Mouse (Mus musculus): Measurements from ENCODE around the gene Dtymk. TPM values are rescaled to one million over a fixed set of nuclear protein-coding genes. Genes with fewer than 3 reads are reported as not detected.
A peak's percentile ranks its signal among the peaks of the same experiment; 100 is the strongest.
"Not testable (repeated sequence)": the region's sequence is repeated elsewhere in the genome, so short reads cannot be mapped to it uniquely, and the experiment has no call there.

The Dtymk gene
- 10 to 100 TPM; 51.1 to 51.7 TPM for total RNA-seq (2021)
- long read RNA-seq, experiment 1, transcript Dtymk-201 (5 exons, 1,003 nt): minor isoform, 17 of 60 reads
- long read RNA-seq, experiment 1, transcript Dtymk-202 (2 exons, 1,055 nt): major isoform, 18 of 60 reads
- long read RNA-seq, experiment 1, partial matches to known transcripts: 6 of 60 reads
- long read RNA-seq, experiment 1, other reads (novel, unspliced or antisense): 18 of 60 reads
- long read RNA-seq, experiment 2, transcript Dtymk-201 (5 exons, 1,003 nt): major isoform, 14 of 42 reads
- long read RNA-seq, experiment 2, transcript Dtymk-202 (2 exons, 1,055 nt): minor isoform, 9 of 42 reads
- long read RNA-seq, experiment 2, partial matches to known transcripts: 3 of 42 reads
- long read RNA-seq, experiment 2, other reads (novel, unspliced or antisense): 16 of 42 reads

GRCm38 (mm10) chr1:93801741-93802238 is at the start of gene Dtymk:
Dtymk (minus strand) TSS chr1:93801934.
- peak; percentile 91 to 94 for DNase-seq (ENCODE audit: low spot score in 2 of 2)

- DNase-seq (ENCODE audit: low spot score in 2 of 2): not testable (repeated sequence)
Observed at GRCm38 (mm10) chr1:93845766-93846366, 44.1 kb upstream of the Dtymk start.

GRCm38 (mm10) chr1:93838569-93838968 is 36.8 kb upstream of the Dtymk start:
- DNase-seq (ENCODE audit: low spot score in 2 of 2): not testable (repeated sequence)

DNA sequence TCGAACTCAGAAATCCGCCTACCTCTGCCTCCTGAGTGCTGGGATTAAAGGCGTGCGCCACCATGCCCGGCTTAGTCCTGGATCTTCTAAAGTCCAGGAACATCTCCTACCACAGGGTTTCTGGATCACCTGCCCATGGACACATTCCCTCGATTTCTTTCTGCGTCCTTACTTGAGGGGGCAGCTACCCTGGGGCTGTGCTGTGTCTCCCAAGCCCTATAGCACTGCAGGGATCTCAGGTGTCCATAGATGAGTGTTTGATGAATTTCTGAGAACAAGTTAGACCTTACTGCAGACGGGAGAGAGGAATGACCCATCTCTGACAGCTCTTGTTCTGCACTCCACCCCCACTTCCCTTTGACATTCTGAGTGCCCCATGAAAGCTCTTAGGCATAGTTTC is 35.6 kb upstream of the Dtymk start:
- DNase-seq (ENCODE audit: low spot score in 2 of 2): no peak

- no peak for DNase-seq (ENCODE audit: low spot score in 2 of 2)
Observed at GRCm38 (mm10) chr1:93836532-93836913, 34.8 kb upstream of the Dtymk start.

- no peak for DNase-seq (ENCODE audit: low spot score in 2 of 2)
Observed at GRCm38 (mm10) chr1:93835876-93836531, 34.3 kb upstream of the Dtymk start.

DNA sequence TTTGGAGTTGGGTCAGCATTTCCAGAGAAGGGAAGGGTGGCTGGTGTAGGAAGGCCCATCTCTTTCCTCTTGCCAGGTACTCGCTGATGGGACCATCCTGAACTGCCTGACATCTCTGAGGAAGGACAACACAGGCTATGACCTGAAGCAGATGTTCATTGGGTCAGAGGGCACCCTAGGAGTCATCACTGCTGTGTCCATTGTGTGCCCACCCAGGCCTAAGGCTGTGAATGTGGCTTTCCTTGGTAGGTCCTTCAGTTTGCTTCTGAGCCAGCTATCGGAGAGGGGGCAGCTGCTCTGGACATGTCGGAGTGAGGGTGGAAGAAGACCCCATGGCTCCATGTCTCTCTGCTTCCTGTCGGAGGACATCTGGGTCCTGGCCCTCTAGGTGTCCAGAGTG is 33.5 kb upstream of the Dtymk start:
- no peak for DNase-seq (ENCODE audit: low spot score in 2 of 2)

- DNase-seq (ENCODE audit: low spot score in 2 of 2): no peak
Observed at GRCm38 (mm10) chr1:93834671-93835150, 33.0 kb upstream of the Dtymk start.

GRCm38 (mm10) chr1:93832754-93833360 is 31.1 kb upstream of the Dtymk start:
- not testable (repeated sequence) for DNase-seq (ENCODE audit: low spot score in 2 of 2)

DNA sequence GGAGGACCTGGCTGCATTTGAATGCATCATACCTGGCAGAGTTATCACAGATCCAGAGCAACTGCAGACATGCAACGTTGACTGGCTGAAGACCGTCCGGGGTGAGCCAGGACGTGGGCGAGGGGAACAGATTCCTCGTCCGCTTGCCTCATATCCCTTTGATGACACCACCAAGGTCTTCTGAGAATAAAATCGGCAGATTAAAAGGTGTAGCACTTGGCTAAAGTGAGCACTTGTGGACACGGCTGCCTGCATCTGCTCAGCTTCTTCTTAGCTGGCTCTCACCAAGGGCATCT is 24.8 kb upstream of the Dtymk start:
- no peak for DNase-seq (ENCODE audit: low spot score in 2 of 2)

DNA sequence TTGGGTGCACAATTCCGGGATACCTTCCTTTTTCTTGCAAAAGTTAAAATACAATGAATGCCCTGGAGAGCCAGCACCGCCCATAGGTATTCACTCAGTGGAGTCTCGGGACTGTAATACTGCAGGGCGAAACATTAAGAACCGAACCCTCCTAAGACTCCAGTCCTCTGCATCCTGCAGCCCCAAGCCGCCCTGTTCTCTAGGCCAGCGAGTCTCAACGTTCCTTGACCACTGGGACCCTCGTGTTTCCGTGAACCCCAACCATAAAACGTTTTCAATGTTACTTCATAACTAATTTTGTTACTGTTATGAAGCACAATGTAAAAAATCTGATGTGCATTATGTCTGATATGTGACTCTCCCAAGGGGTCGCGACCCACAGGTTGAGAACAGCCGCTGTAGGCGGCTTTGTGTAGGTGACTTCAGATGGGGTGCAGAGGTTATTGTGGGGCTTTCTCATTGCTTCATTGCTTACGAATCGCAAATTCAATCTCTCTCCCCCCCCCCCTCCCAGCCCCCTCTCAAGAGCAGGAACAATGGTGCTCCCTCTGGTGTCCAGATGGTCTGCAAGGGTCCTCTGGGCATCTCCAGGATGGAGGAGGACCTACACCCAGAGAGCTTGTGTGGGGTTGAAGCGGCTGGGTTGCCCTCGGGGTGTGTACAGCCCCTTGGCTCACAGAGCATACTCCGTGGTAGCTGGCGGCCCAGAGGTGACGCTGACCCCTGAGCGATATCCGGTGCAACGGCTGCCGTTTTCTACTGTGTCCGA is 24.2 kb upstream of the Dtymk start:
- peak in 1 of 2 experiments; percentile 18 for DNase-seq (ENCODE audit: low spot score in 2 of 2)

DNA sequence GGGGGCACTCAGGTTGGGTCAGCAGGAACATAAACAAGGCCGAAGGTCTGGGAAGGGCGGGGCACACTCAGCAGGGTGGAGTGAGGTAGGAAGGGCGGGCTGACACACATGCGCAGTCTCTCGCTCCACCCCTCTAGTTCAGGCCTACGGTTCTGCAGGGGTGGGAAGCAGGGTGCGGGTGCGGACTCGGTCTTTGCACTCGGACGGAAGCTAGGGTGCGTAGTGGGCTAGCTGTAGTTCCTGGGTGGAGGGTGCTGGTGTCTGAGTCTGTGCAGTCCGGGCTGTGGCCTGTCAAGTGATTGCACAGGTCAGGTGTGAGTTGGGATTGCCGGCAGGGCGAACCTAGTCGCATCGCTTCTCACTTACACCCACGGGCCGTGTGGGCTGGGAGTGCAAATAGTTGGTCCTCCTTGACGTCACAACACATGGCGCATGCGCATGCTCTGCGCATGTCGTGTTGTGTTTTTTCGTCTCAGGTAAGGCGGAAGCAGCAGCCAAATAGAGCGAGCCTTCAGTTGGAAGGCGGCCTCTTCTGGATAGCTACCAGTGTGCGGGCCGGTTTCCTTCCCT is 23.5 kb upstream of the Dtymk start:
- peak; percentile 95 to 98 for DNase-seq (ENCODE audit: low spot score in 2 of 2)

- DNase-seq (ENCODE audit: low spot score in 2 of 2): no peak
Observed at GRCm38 (mm10) chr1:93824609-93825008, 22.9 kb upstream of the Dtymk start, which contains the start of gene D2hgdh. D2hgdh (plus strand) TSS chr1:93824909.

DNA sequence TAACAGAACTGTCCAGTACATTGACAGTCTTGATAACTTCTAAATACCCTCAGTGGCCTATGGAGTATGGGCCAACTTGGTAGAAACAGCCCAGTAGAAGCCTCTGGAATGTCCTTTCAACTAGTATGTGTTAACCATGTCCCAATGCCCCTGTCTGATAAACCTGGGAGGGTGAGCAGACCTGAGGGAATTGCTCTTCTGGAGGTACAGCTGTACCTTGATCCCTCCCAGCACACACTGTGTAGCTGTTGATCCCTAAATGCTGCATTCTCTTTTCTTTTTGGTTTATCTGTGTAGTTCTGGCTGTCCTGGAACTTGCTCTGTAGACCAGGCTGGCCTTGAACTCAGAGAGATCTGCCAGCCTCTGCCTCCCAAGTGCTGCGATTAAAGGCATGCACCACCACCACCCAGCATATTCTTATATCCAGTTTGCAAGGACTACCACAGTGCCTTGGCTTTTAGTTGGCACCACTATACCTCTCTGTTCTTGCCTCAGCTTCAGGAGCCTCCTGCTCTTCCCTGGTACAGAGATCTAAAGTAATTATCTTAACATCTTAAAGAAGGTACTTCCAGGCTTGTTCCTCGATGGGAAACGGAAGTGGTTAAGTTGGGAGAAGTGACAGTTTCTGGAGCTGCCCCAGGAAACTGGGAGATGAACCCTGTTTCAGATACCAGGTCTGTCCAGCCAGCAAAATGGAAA is 22.2 kb upstream of the Dtymk start:
- DNase-seq (ENCODE audit: low spot score in 2 of 2): no peak

- no peak for DNase-seq (ENCODE audit: low spot score in 2 of 2)
Observed at GRCm38 (mm10) chr1:93818722-93819121, 17.0 kb upstream of the Dtymk start.

- no peak for DNase-seq (ENCODE audit: low spot score in 2 of 2)
Observed at GRCm38 (mm10) chr1:93817823-93818532, 16.2 kb upstream of the Dtymk start.

DNA sequence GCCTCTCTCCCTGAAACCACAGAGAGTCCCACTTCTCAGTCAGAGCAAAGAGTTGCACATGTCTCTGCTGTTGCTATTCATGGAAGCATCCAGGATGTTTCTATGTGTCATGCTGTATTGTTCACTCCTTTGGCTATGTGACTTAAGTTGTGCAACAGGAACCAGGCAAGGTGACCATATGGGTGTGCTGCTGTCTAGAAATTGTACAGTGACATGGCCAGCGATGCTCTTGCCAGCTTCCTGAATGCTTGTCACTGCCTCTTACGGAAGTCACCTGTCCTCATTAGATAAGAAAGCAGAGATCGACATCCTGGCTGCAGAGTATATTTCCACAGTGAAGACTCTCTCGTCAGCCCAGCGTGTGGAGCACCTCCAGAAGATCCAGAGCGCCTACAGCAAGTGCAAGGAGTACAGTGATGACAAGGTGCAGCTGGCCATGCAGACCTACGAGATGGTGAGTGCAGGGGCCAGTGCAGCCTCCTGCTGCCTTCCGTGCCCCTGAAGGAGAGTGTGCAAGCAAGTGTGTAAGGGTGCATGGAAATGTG is 9.8 kb upstream of the Dtymk start:
- DNase-seq (ENCODE audit: low spot score in 2 of 2): no peak

DNA sequence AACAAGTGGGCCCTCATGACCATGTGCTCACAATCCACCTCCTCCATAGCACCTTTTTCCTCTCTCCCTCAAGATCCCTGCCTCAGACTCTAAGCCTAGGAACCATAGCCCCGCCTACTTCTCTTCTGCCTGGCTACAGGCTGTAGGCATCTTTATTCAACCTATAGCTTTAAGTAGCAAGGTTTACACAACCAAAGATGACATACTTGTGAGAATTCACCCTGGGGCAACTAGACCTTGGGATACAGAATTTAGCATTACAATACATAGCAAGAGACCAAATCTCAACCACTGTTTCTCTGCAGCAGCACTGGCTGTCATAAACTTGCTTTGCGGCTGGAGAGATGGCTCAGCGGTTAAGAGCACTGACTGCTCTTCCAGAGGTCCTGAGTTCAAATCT is 8.3 kb upstream of the Dtymk start:
- DNase-seq (ENCODE audit: low spot score in 2 of 2): no peak

DNA sequence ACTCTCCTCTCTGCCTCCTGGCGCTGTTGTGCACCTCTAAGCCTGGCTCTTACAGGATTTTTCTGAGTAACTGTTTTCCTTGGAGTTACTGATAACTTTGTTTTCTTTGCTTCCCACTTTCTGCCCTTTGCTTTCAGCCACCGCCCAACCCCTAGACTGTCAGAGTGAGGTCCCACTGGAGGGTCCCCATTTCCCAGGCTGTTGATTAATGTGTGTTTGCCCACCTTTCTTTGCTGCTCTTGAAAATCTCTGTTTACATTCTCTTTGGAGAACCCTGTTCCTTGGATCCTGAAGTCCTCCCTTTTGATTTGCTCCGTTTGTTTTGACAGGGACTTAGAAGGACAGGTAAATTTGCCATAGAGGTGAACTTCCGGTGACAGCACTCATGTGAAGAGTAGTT is 7.1 kb upstream of the Dtymk start:
- DNase-seq (ENCODE audit: low spot score in 2 of 2): no peak

All from left cerebral cortex, adult 18-20 months (tissue).